Mouse (Mus musculus): Measurements from ENCODE around the gene Abhd4.

- no peak for TF ChIP-seq CTCF (IDR thresholded peaks at IDR 0.05; ENCODE audit: control insufficient read depth, insufficient read depth, insufficient read length)
- no peak for TF ChIP-seq USF1 (IDR thresholded peaks at IDR 0.05; ENCODE audit: low read depth)
- no peak for TF ChIP-seq CEBPB (IDR thresholded peaks at IDR 0.05; ENCODE audit: low read depth)
Measured at GRCm38 (mm10) chr14:54263099-54263498, 9.1 kb downstream of the Abhd4 start.

Measured in C2C12 (cell line).